Mouse (Mus musculus): ENCODE results near the gene Spsb4. TPM values are rescaled to one million over a fixed set of nuclear protein-coding genes. Genes with fewer than 3 reads are reported as not detected.

The Spsb4 gene
- not detected in 2 replicates for total RNA-seq (2017)

GRCm38 (mm10) chr9:97018677-97019147, at the start of gene Spsb4:
Spsb4 (minus strand) TSS chr9:97018843.
- ATAC-seq (ENCODE audit: extremely low read depth, insufficient number of reproducible peaks, low FRiP score, poor library complexity, severe bottlenecking): no peak

- ATAC-seq (ENCODE audit: extremely low read depth, insufficient number of reproducible peaks, low FRiP score, poor library complexity, severe bottlenecking): no peak
Observed at GRCm38 (mm10) chr9:97067761-97068160, 49.1 kb upstream of the Spsb4 start.

- no peak for ATAC-seq (ENCODE audit: extremely low read depth, insufficient number of reproducible peaks, low FRiP score, poor library complexity, severe bottlenecking)
Observed at GRCm38 (mm10) chr9:97065885-97066284, 47.2 kb upstream of the Spsb4 start.

- no peak for ATAC-seq (ENCODE audit: extremely low read depth, insufficient number of reproducible peaks, low FRiP score, poor library complexity, severe bottlenecking)
Observed at GRCm38 (mm10) chr9:97065216-97065615, 46.6 kb upstream of the Spsb4 start.

GRCm38 (mm10) chr9:97064161-97064560, 45.5 kb upstream of the Spsb4 start:
- no peak for ATAC-seq (ENCODE audit: extremely low read depth, insufficient number of reproducible peaks, low FRiP score, poor library complexity, severe bottlenecking)

GRCm38 (mm10) chr9:97061696-97062095, 43.1 kb upstream of the Spsb4 start:
- ATAC-seq (ENCODE audit: extremely low read depth, insufficient number of reproducible peaks, low FRiP score, poor library complexity, severe bottlenecking): no peak

- ATAC-seq (ENCODE audit: extremely low read depth, insufficient number of reproducible peaks, low FRiP score, poor library complexity, severe bottlenecking): no peak
Observed at GRCm38 (mm10) chr9:97056541-97057338, 38.1 kb upstream of the Spsb4 start.

GRCm38 (mm10) chr9:97055906-97056305, 37.3 kb upstream of the Spsb4 start:
- no peak for ATAC-seq (ENCODE audit: extremely low read depth, insufficient number of reproducible peaks, low FRiP score, poor library complexity, severe bottlenecking)

GRCm38 (mm10) chr9:97051176-97051575, 32.5 kb upstream of the Spsb4 start:
- no peak for ATAC-seq (ENCODE audit: extremely low read depth, insufficient number of reproducible peaks, low FRiP score, poor library complexity, severe bottlenecking)

- no peak for ATAC-seq (ENCODE audit: extremely low read depth, insufficient number of reproducible peaks, low FRiP score, poor library complexity, severe bottlenecking)
Observed at GRCm38 (mm10) chr9:97046240-97046639, 27.6 kb upstream of the Spsb4 start.

GRCm38 (mm10) chr9:97041633-97042032, 23.0 kb upstream of the Spsb4 start:
- ATAC-seq (ENCODE audit: extremely low read depth, insufficient number of reproducible peaks, low FRiP score, poor library complexity, severe bottlenecking): no peak

- ATAC-seq (ENCODE audit: extremely low read depth, insufficient number of reproducible peaks, low FRiP score, poor library complexity, severe bottlenecking): no peak
Observed at GRCm38 (mm10) chr9:97038010-97038409, 19.4 kb upstream of the Spsb4 start.

GRCm38 (mm10) chr9:97036656-97037055, 18.0 kb upstream of the Spsb4 start:
- ATAC-seq (ENCODE audit: extremely low read depth, insufficient number of reproducible peaks, low FRiP score, poor library complexity, severe bottlenecking): no peak

GRCm38 (mm10) chr9:97027361-97027760, 8.7 kb upstream of the Spsb4 start:
- no peak for ATAC-seq (ENCODE audit: extremely low read depth, insufficient number of reproducible peaks, low FRiP score, poor library complexity, severe bottlenecking)

- ATAC-seq (ENCODE audit: extremely low read depth, insufficient number of reproducible peaks, low FRiP score, poor library complexity, severe bottlenecking): no peak
Observed at GRCm38 (mm10) chr9:97026006-97026405, 7.4 kb upstream of the Spsb4 start.

GRCm38 (mm10) chr9:97024451-97024850, 5.8 kb upstream of the Spsb4 start:
- ATAC-seq (ENCODE audit: extremely low read depth, insufficient number of reproducible peaks, low FRiP score, poor library complexity, severe bottlenecking): no peak

GRCm38 (mm10) chr9:97022948-97023347, 4.3 kb upstream of the Spsb4 start:
- no peak for ATAC-seq (ENCODE audit: extremely low read depth, insufficient number of reproducible peaks, low FRiP score, poor library complexity, severe bottlenecking)

GRCm38 (mm10) chr9:97022371-97022770, 3.7 kb upstream of the Spsb4 start:
- no peak for ATAC-seq (ENCODE audit: extremely low read depth, insufficient number of reproducible peaks, low FRiP score, poor library complexity, severe bottlenecking)

- no peak for ATAC-seq (ENCODE audit: extremely low read depth, insufficient number of reproducible peaks, low FRiP score, poor library complexity, severe bottlenecking)
Observed at GRCm38 (mm10) chr9:97020152-97020551, 1.5 kb upstream of the Spsb4 start.

- no peak for ATAC-seq (ENCODE audit: extremely low read depth, insufficient number of reproducible peaks, low FRiP score, poor library complexity, severe bottlenecking)
Observed at GRCm38 (mm10) chr9:97019686-97020085, 1.0 kb upstream of the Spsb4 start.

- no peak for ATAC-seq (ENCODE audit: extremely low read depth, insufficient number of reproducible peaks, low FRiP score, poor library complexity, severe bottlenecking)
Observed at GRCm38 (mm10) chr9:97019231-97019630, 588 bp upstream of the Spsb4 start.
